Mouse (Mus musculus): ENCODE results near the gene Trip10. TPM values are rescaled to one million over a fixed set of nuclear protein-coding genes. Genes with fewer than 3 reads are reported as not detected.

Trip10 gene
- total RNA-seq, 2 experiments from 2014 or later = 3.6 to 9.4 TPM

DNA sequence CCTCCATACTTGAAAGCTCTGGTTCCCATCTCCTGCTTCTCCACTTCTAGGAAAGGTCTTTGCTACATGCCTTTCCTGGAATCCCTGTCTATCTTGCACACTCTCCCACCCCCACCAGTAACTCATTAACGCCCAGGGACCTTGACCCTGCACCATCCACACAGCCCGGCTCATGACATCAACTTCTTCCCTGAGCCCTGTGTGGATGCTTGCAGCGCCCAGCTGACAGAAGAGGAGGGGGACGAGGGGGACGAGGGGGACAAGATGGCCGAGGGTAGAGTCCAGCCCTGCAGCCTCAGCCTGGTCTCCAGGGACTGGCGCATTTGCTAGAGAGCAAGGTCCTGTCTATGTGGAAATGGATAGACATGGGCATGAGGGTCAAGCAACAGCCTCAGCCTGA lies 16.2 kb upstream of the Trip10 start:
- no peak for ATAC-seq (ENCODE audit: poor library complexity, severe bottlenecking)

GRCm38 (mm10) chr17:57234254-57234928 lies 14.9 kb upstream of the Trip10 start:
- ATAC-seq (ENCODE audit: poor library complexity, severe bottlenecking) = no peak

GRCm38 (mm10) chr17:57235803-57236202 lies 13.5 kb upstream of the Trip10 start:
- ATAC-seq (ENCODE audit: poor library complexity, severe bottlenecking) = no peak

DNA sequence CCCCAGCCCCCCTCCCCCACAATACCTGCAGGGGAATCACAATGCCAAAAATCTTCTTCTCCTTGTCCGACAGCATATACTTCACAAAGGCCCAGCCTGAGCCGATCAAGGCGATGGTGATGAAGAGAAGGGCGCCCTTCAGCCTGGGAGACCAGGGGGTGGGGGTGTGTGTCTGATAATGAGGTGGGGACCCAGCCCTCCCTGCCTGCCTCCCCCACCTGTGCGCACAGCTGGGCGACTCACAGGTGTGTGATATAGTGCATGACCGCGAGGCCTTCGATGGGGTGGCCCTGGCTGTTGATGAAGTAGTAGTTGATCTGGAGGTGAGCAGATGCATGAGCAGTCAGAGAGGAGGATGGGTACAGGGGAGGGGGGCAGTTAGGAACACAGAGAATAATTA lies 12.1 kb upstream of the Trip10 start:
- no peak for ATAC-seq (ENCODE audit: poor library complexity, severe bottlenecking)

DNA sequence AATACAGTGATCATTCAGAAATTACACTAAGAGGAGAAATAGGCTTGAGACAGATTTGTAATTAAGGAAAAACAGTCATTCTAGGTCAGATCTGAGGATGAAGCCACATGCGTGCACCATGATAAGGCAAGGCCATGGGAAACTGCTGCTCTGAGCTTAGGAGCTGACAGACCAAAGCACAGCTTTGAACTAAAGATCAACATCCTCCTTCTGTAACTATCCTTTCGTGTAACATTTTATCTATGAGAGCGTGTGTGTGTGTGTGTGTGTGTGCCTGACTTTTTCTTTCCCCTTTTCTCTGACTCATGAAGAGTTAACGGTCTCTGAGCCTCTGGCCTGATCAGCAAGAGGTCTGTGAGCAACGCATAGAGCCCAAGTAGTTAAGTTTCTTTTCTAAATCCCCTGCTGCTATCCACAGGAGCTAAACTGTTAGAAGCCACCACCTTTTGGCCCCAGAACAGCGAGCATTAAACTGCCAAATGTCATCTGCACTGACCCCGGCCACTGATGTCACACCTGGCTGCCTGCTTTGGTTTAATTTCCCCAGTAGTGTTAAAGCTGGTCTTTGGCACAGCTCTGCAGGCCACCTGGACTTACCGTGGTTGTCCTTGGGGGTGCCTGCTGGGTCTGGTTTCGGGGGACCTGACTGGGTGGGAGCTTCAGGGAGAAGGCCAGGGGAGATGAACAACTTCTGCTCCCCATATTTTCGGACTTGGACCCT lies 5.4 kb upstream of the Trip10 start:
- no peak for ATAC-seq (ENCODE audit: poor library complexity, severe bottlenecking)

DNA sequence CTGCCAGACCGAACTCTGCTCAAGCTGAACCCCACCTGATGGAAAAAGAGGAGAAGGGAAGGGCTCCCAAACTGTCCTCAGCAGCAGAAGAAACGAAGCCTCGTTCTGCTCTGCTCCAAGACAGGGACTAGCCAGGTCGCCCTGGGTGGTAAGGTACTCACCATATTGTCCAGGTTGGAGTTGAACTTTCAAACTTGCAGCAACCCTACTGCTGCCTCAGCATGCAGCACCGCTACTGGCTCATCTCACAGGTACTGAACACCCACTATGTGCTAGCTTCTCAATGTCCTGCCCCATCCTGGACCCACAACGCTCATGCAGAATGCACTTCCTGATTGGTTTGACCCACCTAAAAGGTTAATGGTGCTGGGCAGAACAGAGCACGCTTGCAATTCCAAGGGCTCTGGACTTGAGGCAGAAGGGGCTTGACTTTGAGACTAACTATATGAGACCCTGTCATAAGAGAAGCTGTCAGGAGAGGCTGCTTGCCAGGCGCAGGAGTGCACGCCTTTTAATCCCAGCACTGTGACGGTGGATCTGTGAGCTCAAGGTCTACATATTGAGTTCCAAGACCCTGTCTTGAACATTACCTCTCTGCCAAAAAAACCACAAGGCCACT lies 3.8 kb upstream of the Trip10 start:
- ATAC-seq (ENCODE audit: poor library complexity, severe bottlenecking) = no peak

DNA sequence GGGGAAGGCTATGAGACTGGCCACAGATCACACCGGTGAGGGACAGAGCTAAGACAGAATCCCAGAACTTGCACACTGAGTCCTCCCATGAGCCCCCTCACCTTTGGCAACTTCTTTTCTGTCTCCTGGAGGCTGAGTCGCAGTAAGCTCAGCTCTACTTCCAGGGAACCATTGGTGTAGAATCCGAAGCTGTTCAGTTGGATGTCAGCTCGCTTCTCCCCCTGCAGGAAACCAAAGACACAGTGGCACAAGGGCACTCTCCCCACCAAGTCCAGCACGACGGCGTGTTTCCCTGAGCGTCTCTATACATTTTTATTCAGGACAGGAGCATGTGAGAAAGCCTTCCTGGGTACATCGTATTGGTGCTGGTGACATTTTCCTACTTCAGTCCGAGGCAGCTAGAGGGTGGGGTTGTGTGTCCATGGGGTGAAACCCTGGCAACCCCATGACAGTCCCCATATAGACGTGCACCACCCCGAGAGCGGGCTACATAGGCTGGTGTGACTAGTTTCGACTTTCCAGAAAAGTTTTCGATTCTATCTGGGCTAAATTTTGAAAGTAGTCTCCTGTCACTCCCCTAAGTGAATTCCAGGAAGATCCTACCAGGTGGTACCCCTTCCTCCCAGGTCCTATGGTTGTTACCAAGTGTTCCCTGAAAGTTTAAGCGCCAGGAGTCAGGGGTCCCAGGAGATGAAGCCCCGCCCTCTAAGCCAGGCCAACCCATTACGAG lies 2.4 kb upstream of the Trip10 start:
- ATAC-seq (ENCODE audit: poor library complexity, severe bottlenecking) = no peak

GRCm38 (mm10) chr17:57247393-57248200 lies 1.7 kb upstream of the Trip10 start:
- ATAC-seq (ENCODE audit: poor library complexity, severe bottlenecking) = peak; percentile 71

- ATAC-seq (ENCODE audit: poor library complexity, severe bottlenecking) = peak; percentile 49
These were observed 1.0 kb upstream of the Trip10 start, which contains the start of gene Gpr108 for GRCm38 (mm10) chr17:57248201-57248699. TSS of gene Gpr108 (minus strand) at chr17:57248446.

DNA sequence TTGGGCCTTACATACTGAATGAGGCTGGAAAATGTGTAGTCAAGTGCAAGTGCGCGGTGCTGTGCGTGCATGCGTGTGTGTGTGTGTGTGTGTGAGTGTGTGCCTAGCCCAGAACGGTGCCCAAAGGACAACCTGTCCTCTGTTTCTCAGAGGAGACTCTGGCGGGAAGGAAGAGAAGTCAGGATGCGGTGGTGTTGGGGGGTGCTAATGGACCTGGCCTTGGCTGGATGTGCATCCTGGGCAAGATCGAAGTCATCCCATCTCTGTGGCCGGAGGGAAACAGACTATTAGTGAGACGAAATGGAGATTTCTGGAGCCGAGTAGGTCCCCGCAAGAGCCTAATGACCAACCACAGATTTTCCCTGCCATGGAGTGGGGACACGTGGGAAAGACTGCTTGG lies 484 bp upstream of the Trip10 start:
- no peak for ATAC-seq (ENCODE audit: poor library complexity, severe bottlenecking)

DNA sequence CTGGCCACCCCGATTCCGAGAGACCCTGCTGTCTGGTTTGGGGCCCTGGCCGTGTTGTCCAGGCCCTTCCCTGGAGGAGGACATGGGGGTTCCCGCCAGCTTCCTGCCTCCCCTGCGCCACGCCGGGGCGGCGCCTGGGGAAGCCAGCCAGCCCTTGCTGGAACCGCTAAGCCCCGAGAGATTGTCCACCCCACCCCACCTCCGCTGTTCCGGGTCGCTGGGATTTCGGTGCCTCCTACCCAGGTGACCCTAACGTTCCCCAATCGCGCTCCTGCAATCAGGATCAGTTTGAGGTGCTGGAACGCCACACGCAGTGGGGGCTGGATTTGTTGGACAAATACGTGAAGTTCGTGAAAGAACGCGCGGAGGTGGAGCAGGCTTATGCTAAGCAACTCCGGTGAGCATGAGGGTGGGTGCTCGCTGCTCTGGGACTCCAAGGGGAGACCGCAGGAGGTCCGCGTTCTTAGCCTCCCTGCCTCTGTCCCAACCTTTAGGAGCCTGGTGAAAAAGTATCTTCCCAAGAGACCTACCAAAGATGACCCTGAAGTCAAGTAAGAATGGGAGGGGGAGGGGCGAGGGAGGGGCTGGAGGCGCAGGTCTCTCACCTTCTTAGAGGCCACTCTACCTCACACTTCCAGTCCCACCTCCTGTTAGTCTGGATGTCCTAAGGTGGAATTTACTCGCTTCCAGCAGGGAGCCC lies 1.4 kb downstream of the Trip10 start:
- no peak for ATAC-seq (ENCODE audit: poor library complexity, severe bottlenecking)

DNA sequence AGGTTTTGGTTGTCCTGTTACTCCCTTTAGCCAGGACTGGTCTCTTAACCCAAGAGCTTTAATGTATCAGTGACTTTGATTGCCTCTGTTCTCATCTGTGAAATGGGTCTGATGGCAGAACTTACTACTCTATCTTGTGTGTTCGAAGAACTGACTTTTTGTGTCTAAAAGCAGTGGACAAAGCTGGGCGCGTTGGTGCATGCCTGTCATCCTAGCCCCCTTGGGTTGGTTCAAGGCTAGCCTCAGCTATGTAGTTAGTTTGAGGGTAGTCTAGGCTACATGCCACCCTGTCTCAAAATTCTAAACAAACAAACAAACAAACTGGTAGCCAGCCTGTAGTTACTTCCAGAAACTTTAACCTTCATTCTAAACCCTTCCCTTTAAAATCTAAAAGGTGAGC lies 2.2 kb downstream of the Trip10 start:
- ATAC-seq (ENCODE audit: poor library complexity, severe bottlenecking) = no peak

- ATAC-seq (ENCODE audit: poor library complexity, severe bottlenecking) = no peak
These were observed 4.1 kb downstream of the Trip10 start for GRCm38 (mm10) chr17:57253306-57253705.

DNA sequence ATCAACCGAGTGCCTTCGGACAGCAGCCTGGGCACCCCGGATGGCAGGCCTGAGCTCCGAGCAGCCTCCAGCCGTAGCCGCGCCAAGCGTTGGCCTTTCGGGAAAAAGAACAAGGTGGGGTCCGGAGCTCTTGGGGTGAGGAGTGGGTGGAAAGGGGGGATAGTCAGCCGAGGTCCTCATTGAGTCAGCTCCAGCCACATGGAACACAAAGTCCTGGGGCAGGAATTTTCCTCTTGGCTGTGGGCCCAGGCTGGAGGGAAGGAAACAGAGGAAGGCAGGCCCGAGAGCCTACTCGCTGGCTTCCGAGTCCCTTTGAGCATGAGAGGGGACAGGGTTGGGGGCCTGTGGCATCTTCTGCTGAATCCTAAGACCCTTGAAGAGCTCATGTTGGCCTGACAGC lies 6.1 kb downstream of the Trip10 start:
- ATAC-seq (ENCODE audit: poor library complexity, severe bottlenecking) = no peak

GRCm38 (mm10) chr17:57256921-57257485 lies 7.7 kb downstream of the Trip10 start:
- ATAC-seq (ENCODE audit: poor library complexity, severe bottlenecking) = no peak

DNA sequence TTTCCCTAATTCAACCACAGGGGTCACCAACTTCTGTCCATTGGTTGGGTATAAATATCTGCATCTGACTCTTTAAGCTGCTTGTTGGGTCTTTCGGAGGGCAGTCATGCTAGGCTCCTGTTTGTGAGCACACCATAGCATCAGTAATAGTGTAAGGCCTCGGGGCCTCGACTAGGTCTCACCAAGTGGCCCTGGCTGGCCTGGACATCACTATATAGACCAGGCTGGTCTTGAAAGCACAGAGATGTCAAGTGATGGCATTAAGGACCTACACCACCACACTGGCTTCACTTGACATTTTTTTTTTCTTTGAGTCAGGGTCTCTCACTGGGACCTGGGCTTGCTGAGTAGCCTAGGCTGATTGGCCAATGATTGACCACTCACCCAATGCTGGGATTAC lies 8.9 kb downstream of the Trip10 start:
- no peak for ATAC-seq (ENCODE audit: poor library complexity, severe bottlenecking)

GRCm38 (mm10) chr17:57259742-57260141 lies 10.5 kb downstream of the Trip10 start:
- no peak for ATAC-seq (ENCODE audit: poor library complexity, severe bottlenecking)

DNA sequence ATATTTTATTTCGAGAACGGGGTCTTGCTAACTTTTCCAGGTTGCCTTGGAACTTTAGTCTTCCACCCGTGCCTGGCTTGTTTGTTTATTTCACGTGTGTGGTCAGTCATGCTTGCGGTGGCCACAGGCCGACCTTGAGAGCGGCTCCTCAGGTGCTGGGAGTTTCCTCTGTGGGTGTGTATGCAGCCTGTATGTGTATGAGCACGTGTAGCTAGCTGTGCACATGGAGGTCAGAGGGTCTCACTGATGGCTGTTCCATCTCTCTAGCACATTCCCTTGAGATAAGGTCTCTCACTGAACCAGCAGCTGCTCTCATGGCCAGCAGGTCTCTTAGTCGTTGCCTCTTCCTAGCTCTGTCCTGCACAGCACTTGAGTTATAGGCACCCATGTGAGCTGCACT lies 11.1 kb downstream of the Trip10 start:
- no peak for ATAC-seq (ENCODE audit: poor library complexity, severe bottlenecking)

DNA sequence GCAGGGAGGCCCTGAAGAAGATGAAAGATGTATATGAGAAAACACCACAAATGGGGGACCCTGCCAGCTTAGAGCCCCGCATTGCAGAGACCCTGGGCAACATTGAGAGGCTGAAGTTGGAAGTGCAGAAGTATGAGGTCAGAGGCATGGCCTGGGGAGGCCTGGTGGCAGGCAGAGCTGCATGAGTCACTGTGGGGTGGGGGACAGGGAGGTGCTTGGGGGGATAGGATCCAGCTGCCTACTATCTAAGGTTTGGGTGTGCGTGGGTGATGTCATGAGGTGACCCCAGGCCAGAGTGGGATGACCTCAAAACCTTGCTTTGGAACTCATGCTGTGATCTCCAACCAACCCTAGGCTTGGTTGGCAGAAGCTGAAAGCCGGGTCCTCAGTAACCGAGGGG lies 12.0 kb downstream of the Trip10 start:
- ATAC-seq (ENCODE audit: poor library complexity, severe bottlenecking) = no peak
